Comparison of ENCODE assay signal across 8 mouse cellular contexts in genomic region chr5:108758396-108758795, GRCm38 (mm10). TPM values are rescaled to one million over a fixed set of nuclear protein-coding genes. Genes with fewer than 3 reads are reported as not detected.
DNase-seq lines count a peak whose midpoint lies in the region.

No protein-coding gene starts in this region.

- DNase-seq in cerebellum, adult 18-20 months = peak; percentile 5 to 11
- DNase-seq in cerebellum, adult 11-12 months = no peak
- DNase-seq in thymus, postnatal 4 days = peak; percentile 11
- no peak for DNase-seq in thymus, postnatal 25 days
- peak; percentile 5 to 12 for DNase-seq in frontal cortex, postnatal 10 days (ENCODE audit: low spot score in 2 of 2)
- DNase-seq in layer of hippocampus, postnatal 14 days (ENCODE audit: low spot score in 2 of 2) = peak; percentile 8 to 45
- DNase-seq in mesoderm, embryonic 11.5 days (ENCODE audit: low read depth, low spot score) = peak; percentile 18
- no peak for DNase-seq in spleen, postnatal 36 days (ENCODE audit: low spot score in 2 of 2)

RNA-seq across cellular contexts. Expression of gene Rnf212, which starts 16.4 kb away (rescaled TPM):
- not detected for total RNA-seq in layer of hippocampus, postnatal 14 days (2021)

RNA-seq across cellular contexts. Expression of gene Tmed11, which starts 36.8 kb away (rescaled TPM):
- not detected for total RNA-seq in layer of hippocampus, postnatal 14 days (2021)

RNA-seq across cellular contexts. Expression of gene Vmn2r8, which starts 50.3 kb away (rescaled TPM):
- total RNA-seq in layer of hippocampus, postnatal 14 days (2021) = not detected

Comparison
In these comparisons a context has a peak if more than half of its experiments do, and no peak if none do; other contexts are left out.
1. DNase-seq: peak in cerebellum, adult 18-20 months (2 of 2), thymus, postnatal 4 days (single experiment), frontal cortex, postnatal 10 days (2 of 2), layer of hippocampus, postnatal 14 days (2 of 2) and mesoderm, embryonic 11.5 days (single experiment); none in cerebellum, adult 11-12 months (single experiment), thymus, postnatal 25 days (single experiment) and spleen, postnatal 36 days (0 of 2).